Mouse (Mus musculus): Measurements from ENCODE around the gene Kctd5. TPM values are rescaled to one million over a fixed set of nuclear protein-coding genes. Genes with fewer than 3 reads are reported as not detected.
"Not testable (repeated sequence)": the region's sequence is repeated elsewhere in the genome, so short reads cannot be mapped to it uniquely, and the experiment has no call there.

Kctd5 gene
- 1 to 10 TPM; 7.6 to 8.8 TPM for total RNA-seq (2021)
- long read RNA-seq, experiment 1, transcript Kctd5-201 (6 exons, 2,443 nt), result major isoform, 19 of 22 reads
- long read RNA-seq, experiment 1, partial matches to known transcripts, result 0 of 22 reads
- long read RNA-seq, experiment 1, other reads (novel, unspliced or antisense), result 3 of 22 reads
- long read RNA-seq, experiment 2, transcript Kctd5-201 (6 exons, 2,443 nt), result major isoform, 23 of 25 reads
- long read RNA-seq, experiment 2, partial matches to known transcripts, result 0 of 25 reads
- long read RNA-seq, experiment 2, other reads (novel, unspliced or antisense), result 2 of 25 reads

DNA sequence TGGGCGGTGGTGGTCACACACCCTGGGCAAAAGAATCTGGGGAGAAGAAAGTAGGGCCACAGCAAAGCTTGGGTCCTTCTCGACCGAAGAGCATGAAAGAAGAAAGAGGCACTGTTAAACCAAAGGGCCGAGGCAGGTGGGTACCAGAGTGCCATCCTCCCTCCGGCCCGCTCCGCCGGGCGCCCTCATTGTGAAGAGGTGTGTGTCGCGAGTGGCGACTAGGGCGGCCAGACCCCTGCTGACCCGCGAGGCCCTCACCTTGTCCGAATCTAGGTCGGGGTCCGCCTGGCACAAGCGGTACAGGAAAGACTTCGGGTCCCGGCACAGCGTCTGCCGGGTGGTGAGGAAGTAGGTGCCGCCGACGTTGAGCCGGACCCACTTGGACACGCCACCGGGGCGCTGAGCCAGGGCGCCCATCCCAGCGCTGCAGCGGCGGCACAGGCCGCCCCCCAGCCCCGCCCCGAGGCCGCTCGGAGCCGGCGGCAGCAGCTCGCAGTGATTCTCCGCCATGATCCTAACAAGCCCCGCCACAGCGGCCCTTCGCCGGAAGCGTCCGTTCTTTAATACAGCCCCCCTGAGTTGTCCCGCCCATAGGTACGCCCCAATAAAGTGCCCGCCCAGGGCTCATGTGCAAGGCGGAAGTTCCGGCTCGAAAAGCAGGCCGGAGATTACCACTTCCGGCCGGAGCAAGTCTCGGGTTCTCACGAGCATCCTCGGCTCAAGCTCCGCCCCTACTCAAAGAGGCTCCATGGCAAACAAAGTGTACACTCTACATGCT, at the start of gene Kctd5:
Kctd5 (minus strand) TSS at position 567 of the 778 bp plus-strand sequence.
- peak; percentile 90 to 95 for DNase-seq
- intact Hi-C loops (cut with DNase I), result no loop called here

DNA sequence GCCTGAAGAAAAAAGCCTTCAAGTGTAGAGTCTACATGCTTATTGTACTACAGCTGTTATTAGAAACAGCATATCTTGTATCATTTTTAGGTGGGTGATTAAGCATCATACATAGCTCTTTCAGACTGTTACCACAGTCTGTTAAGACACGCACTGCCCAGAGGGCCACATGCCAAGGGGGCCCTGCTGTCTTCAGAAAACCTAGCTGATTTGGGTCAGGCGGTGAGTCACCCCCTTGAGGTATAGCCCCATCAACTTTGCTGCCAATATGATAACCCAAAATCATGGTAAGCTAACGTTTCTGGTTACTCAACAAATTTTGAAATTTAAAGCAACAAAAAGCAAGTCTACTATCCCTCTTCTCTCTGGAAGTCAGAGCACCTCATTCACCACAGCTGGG, 46.2 kb upstream of the Kctd5 start:
- DNase-seq, result no peak

DNA sequence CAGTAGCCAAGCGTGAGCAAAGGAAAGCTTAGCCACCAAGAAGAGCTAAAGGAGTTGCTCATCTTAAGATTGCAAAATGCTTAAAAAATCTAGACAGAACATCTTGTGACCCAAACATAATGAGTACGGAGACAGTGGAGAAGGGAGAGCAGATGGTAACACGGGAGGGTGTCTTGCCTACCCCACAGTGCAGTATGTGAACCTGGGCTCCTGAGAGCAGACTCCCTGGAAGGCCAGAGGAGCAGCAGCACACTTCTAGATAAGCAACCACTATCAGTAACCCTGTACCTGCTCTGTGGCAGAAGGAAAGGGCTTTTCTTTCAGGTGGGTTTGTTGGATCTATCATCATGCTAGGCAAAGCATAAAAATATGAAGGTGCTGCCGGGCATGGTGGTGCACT, 39.7 kb upstream of the Kctd5 start:
- intact Hi-C loops (cut with DNase I), result no loop called here
- no peak for DNase-seq

More for the DNA sequence above, 46.2 kb upstream of the Kctd5 start:
- intact Hi-C loops (cut with DNase I), result no loop called here

DNA sequence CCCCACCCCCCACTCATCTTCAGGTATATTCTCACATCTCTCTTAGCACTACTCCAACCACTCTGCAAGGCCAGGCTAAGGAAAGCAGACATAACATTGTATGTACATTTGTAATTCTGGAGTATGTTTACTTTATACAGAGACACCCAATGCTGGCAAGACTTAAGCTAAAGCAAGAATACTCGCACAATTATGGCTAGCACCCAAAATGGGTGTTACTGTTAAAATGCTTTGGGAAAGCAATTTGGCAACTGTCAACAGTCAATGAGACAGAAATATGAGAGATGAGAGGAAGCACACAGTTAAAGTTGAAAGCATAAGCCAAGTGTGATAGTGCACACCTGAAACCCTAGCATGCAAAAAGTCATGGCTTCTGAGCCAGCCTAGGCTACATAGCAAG, 38.0 kb upstream of the Kctd5 start:
- no peak for DNase-seq
- intact Hi-C loops (cut with DNase I), result no loop called here

DNA sequence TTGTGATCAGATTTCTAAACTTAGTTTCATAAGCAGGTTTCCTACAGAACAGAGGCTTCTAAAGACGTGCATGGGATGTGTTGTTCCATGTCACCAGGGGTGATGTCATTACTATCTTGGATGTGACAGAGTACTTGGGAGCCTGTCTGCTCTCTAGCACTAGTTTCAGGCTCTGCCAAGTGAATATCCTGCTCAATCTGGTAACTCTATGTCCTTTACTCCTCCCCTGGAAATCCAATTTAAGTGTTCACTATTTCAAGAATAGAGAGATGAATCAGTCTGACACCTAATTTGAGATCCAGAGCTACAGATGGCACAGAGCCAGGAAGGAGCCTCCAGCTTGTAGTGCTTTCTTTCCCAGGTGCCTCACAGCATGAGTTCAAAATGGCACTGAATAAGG, 35.6 kb upstream of the Kctd5 start:
- no peak for DNase-seq
- intact Hi-C loops (cut with DNase I), result no loop called here

DNA sequence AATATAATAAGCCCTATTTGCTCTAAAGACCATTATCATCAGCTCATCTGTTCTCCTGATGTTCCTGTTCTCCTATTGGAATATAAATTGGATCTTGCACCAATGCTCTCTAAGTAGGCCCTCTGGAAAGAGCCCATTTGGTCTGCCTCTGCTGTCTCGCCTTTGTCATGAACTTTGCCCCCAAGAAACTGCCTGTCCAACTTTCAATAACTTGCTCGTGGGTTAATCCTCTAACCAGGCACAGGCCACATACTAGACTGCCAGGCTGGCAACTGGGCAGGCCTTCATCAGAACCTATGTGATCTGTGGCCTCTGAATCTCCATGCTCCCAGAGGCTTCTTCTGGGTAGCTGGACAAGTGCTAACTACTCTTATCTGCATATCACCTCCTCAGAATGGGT, 31.8 kb upstream of the Kctd5 start:
- no peak for DNase-seq
- intact Hi-C loops (cut with DNase I), result no loop called here

DNA sequence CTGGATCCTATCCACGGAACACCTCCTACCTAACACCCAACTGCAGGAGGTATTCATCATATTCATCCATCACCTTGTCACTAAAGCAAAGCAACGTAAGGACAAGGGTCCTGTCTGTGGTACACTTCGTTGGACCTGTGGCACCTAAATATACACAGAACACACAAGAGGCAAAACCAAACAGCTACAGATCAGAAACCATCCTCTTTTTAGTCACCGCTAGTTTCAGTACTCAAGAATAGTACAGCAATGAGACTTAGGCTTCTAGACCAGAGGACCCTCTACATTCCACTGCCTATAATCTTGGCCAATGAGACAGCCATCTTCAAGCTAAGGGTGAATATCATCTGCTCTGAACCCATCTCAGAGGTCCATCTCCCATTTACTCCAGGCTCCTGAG, 25.1 kb upstream of the Kctd5 start:
- intact Hi-C loops (cut with DNase I), result no loop called here
- no peak for DNase-seq

GRCm38 (mm10) chr17:24090575-24090974, 17.3 kb upstream of the Kctd5 start:
- intact Hi-C loops (cut with DNase I), result no loop called here

GRCm38 (mm10) chr17:24086399-24086798, 13.1 kb upstream of the Kctd5 start:
- intact Hi-C loops (cut with DNase I), result not testable (repeated sequence)

More at GRCm38 (mm10) chr17:24090575-24090974, 17.3 kb upstream of the Kctd5 start:
- no peak for DNase-seq

GRCm38 (mm10) chr17:24084593-24084992, 11.3 kb upstream of the Kctd5 start:
- intact Hi-C loops (cut with DNase I), result no loop called here
- no peak for DNase-seq

More at GRCm38 (mm10) chr17:24086399-24086798, 13.1 kb upstream of the Kctd5 start:
- not testable (repeated sequence) for DNase-seq

GRCm38 (mm10) chr17:24077101-24077500, 3.8 kb upstream of the Kctd5 start:
- DNase-seq, result no peak
- intact Hi-C loops (cut with DNase I), result no loop called here

DNA sequence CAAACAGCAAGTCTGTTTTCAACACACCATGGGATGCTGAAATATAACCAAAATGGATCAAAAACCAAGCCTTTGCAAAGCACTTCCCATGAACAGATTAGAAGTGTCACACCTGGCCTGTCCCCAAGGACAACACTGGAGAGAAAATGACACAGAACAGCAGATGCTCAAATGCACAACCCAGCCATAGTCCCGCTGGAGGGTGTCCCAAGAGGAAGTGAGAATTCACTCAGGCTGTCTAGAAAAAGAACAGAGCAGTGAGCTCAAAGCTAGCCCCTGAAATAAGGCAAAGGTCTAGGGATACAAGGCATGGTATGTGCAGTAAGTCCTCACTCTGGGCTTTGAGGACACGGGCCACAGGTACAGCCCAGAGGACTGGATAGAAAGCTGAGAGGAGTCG, 3.8 kb downstream of the Kctd5 start:
- intact Hi-C loops (cut with DNase I), result no loop called here
- peak in 1 of 2 experiments; percentile 5 for DNase-seq

- intact Hi-C loops (cut with DNase I), result no loop called here
- DNase-seq, result peak in 1 of 2 experiments; percentile 11
Observed at GRCm38 (mm10) chr17:24068271-24068670, 5.0 kb downstream of the Kctd5 start.

DNA sequence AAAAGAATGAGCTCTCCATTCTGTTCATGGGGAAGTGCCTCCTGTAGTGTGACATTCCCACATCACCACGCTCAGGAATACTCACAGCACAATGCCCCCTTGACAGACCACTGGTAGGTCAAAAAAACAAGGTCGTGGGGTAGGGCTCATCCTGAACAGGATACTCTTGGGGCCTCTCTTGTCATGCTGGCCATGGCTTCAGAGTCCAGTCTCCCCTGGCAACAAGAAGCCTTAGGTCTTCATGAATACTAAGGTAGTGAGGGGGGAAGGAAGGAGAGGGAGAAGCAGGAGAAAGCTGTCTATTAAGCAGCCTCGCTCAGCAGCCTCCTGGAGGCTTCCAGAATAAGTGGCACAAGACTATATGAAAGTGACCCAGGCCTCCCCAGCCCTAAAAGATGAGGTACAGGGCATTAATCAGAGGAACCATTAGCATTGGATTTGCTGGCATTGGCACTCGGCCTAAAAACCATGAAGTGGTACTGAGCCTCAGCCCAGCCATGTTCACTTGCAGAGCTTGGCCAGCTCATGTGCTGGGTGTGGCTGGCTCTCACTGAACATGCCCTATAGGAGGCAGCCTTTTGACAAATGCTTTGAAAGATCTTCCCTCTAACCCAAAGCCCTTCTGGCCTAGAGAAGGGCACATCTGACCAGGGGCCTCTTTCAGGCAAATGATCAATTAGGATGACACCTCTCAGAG, 10.7 kb downstream of the Kctd5 start:
- intact Hi-C loops (cut with DNase I), result no loop called here
- no peak for DNase-seq

GRCm38 (mm10) chr17:24057730-24058245, 15.5 kb downstream of the Kctd5 start:
- DNase-seq, result no peak
- intact Hi-C loops (cut with DNase I), result no loop called here

DNA sequence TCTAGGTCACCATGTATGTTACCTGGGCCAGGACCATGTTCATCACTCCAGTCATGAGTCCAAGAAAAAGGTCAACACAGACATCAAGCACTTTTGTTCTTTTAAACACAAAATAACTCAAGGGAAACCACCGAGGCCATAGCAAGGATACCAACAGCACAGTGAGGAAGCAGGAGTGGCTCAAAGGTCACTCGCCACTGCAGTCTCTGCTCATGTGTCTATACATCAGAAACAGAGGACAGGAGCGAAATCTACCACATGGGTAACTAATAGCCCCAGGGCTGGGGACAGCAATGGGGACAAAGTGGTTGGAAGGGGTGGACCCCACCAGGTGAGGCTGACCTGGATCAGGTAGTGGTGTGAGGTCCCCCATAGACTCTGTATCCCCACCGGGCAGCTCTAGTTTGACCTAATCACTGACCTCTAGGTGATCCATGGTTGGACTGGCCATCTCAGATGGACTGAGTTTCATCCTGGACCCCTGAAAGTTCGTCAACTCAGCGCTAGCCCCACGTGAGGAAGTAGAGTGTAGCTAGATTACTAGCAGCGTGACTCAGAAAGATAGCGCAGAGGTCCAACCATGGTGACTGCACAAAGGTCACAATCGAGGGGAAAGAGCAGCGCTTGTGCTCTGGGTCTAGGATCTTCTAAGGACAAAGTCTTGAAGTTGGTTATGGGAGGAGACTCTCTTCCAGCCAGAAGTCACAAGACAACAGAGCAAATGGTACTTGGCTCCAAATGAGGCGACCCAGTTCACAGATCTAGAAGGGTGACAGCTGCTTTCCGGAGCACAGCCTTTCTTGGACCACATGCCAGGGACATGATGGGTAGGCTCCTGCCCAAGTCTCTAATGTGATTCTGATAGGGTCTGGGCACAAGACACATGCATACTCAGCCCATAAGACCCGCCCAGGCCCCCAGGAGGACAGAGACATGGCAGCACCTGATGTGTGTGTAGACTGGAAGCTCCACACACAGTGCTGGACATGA, 16.4 kb downstream of the Kctd5 start:
- intact Hi-C loops (cut with DNase I), result no loop called here
- no peak for DNase-seq

GRCm38 (mm10) chr17:24049008-24049407, 24.3 kb downstream of the Kctd5 start:
- DNase-seq, result no peak
- intact Hi-C loops (cut with DNase I), result no loop called here

GRCm38 (mm10) chr17:24048053-24048452, 25.2 kb downstream of the Kctd5 start:
- DNase-seq, result no peak
- intact Hi-C loops (cut with DNase I), result no loop called here

DNA sequence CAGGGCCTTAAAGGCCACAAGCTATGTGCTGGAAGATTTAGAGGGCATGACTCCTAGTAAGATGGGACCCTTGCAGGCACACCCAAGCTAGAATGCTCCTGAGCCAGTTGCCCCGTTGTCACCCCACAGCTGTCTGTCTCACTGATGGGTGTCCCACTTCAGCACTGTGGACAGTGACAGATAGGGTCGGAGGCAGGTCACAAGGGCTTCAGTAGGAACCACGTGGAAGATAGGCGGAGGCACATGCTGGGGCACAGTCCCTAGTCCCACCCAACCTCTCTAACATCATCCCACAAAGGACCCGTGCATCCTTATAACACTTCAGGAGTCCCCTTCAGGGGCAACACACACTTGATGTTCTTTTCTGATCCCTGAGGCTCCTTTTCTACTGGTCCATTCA, 27.3 kb downstream of the Kctd5 start:
- intact Hi-C loops (cut with DNase I), result no loop called here
- no peak for DNase-seq

DNA sequence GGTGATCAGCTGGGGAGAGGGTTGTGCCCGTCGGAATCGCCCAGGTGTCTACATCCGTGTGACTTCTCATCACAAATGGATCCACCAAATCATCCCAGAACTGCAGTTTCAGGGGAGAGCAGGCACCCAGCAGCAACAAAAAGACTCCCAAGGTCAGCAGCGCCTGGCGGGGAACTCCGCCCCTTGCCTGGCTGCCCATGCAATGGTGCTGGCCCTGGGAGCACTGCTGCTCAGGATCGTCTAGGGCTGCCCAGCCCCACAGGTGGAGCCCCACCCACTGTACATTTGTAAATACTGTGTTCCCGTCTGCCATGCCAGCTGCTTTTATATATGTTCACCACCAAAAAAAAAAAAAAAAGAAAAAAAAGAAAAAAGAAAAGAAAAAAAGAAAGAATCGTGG, 27.7 kb downstream of the Kctd5 start:
- intact Hi-C loops (cut with DNase I), result no loop called here
- no peak for DNase-seq
